Mouse (Mus musculus) adrenal gland (tissue): ENCODE measurements around the gene Rpa2.
"Not testable (repeated sequence)": the region's sequence is repeated elsewhere in the genome, so short reads cannot be mapped to it uniquely, and the experiment has no call there.

Source experiments
- intact Hi-C: fragments of 180-260 bp; cut with DNase I; formaldehyde crosslinking; loops from one replicate; pipeline ENCODE4 v1.15.1; 2025

Gene Rpa2

GRCm38 (mm10) chr4:132760296-132760695 is 7.8 kb upstream of the Rpa2 start:
- intact Hi-C loops: no loop called here

GRCm38 (mm10) chr4:132762602-132763001 is 5.5 kb upstream of the Rpa2 start:
- intact Hi-C loops: no loop called here

- intact Hi-C loops: not testable (repeated sequence)
Measured at GRCm38 (mm10) chr4:132763125-132763524, 5.0 kb upstream of the Rpa2 start.

GRCm38 (mm10) chr4:132771776-132772175 is 3.6 kb downstream of the Rpa2 start:
- intact Hi-C loops: loop anchor here (10.0 kb wide), 1 partner anchor 233 kb away; no protein-coding TSS in a partner anchor

GRCm38 (mm10) chr4:132774905-132775304 is 6.8 kb downstream of the Rpa2 start:
- intact Hi-C loops: loop anchor here (5.0 to 10.0 kb wide), 2 partner anchors 47 to 230 kb away; no protein-coding TSS in a partner anchor

GRCm38 (mm10) chr4:132776764-132777163 is 8.6 kb downstream of the Rpa2 start:
- intact Hi-C loops: loop anchor here (2.0 to 10.0 kb wide), 3 partner anchors 46 to 228 kb away; no protein-coding TSS in a partner anchor

- intact Hi-C loops: loop anchor here (5.0 to 10.0 kb wide), 2 partner anchors 44 to 226 kb away; no protein-coding TSS in a partner anchor
Measured at GRCm38 (mm10) chr4:132778562-132779201, 10.6 kb downstream of the Rpa2 start.

- intact Hi-C loops: no loop called here
Measured at GRCm38 (mm10) chr4:132780288-132780687, 12.2 kb downstream of the Rpa2 start.

- intact Hi-C loops: no loop called here
Measured at GRCm38 (mm10) chr4:132783732-132784131, 15.6 kb downstream of the Rpa2 start.

GRCm38 (mm10) chr4:132785228-132785627 is 17.1 kb downstream of the Rpa2 start:
- intact Hi-C loops: no loop called here

- intact Hi-C loops: no loop called here
Measured at GRCm38 (mm10) chr4:132789731-132790130, 21.6 kb downstream of the Rpa2 start.

- intact Hi-C loops: not testable (repeated sequence)
Measured at GRCm38 (mm10) chr4:132793322-132794004, 25.3 kb downstream of the Rpa2 start.

- intact Hi-C loops: no loop called here
Measured at GRCm38 (mm10) chr4:132794028-132794427, 25.9 kb downstream of the Rpa2 start.

GRCm38 (mm10) chr4:132794760-132795159 is 26.6 kb downstream of the Rpa2 start:
- intact Hi-C loops: no loop called here

- intact Hi-C loops: no loop called here
Measured at GRCm38 (mm10) chr4:132795171-132795570, 27.0 kb downstream of the Rpa2 start.

- intact Hi-C loops: no loop called here
Measured at GRCm38 (mm10) chr4:132796196-132796886, 28.2 kb downstream of the Rpa2 start, which contains the start of gene Themis2. Themis2 (minus strand) TSS chr4:132796387.

GRCm38 (mm10) chr4:132797461-132797860 is 29.3 kb downstream of the Rpa2 start:
- intact Hi-C loops: no loop called here

- intact Hi-C loops: no loop called here
Measured at GRCm38 (mm10) chr4:132798028-132798427, 29.9 kb downstream of the Rpa2 start.

- intact Hi-C loops: not testable (repeated sequence)
Measured at GRCm38 (mm10) chr4:132798666-132799065, 30.5 kb downstream of the Rpa2 start.

- intact Hi-C loops: no loop called here
Measured at GRCm38 (mm10) chr4:132799845-132800244, 31.7 kb downstream of the Rpa2 start.

- intact Hi-C loops: no loop called here
Measured at GRCm38 (mm10) chr4:132801176-132802077, 33.3 kb downstream of the Rpa2 start.
